Mouse (Mus musculus) left cerebral cortex, adult 11 months (tissue): ENCODE results near the gene Zmat5.
"Not testable (repeated sequence)": the region's sequence is repeated elsewhere in the genome, so short reads cannot be mapped to it uniquely, and the experiment has no call there.

Experiments used
- DNase-seq: peaks from one replicate; pipeline ENCODE4 v3.0.0; 2022; ENCODE audit warnings: low spot score

Zmat5 gene

DNA sequence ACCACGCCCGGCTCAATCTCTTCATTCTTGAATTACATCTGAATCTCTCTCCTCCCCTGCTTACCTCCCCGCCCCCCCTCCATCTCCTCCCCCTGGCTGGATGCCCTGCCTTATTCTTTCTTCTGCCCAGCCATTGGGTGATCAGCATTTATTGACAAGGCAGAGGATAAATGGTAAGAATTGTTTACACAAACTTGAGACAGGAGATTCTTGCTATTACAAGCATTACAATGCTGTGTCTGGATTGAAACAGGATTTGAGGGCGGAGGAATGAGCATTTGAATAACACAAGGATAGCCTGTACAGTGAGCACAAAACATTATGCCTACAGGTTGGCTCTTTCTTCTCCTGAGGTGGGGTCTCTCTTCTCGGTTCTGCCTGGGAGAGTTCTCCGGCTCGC, 14.1 kb upstream of the Zmat5 start:
- no peak for DNase-seq

DNA sequence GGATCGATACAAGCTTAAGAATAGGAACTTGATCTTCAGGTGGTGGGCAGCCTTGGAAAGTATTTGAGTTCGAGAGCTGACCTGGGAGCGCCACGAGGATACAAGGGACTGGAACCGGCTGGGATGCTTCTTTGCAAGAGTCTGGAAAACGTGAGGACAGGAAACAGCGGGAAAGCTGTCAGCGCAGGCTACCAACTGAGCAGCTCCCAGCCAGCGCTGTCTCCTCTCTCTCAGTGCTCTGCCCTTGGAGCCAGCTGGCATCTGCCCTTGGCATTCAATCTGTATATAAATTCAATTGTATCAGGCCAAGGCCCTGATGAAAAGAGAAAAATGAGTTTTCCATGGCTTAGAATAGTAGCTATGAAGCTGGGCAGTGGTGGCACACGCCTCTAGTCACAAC, 13.3 kb upstream of the Zmat5 start:
- no peak for DNase-seq

DNA sequence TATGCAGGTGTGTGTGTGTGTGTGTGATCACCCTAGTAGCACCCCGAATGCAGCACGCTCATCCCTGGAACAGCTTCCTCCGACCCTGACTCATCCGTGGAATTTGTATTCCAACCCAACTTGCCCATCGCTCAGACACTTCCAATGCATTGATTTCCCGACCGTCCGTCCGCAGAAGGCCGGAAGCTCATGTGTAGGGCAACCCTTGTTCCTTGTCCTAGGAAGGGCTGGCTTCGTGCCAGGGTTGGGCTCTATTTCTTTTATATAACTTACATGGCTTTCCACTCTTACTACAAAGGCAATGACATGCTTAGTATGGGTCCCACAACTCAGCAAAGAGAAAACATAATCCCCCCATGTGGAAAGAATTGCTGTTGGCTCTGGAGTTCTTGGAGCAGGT, 12.3 kb upstream of the Zmat5 start:
- DNase-seq = no peak

DNA sequence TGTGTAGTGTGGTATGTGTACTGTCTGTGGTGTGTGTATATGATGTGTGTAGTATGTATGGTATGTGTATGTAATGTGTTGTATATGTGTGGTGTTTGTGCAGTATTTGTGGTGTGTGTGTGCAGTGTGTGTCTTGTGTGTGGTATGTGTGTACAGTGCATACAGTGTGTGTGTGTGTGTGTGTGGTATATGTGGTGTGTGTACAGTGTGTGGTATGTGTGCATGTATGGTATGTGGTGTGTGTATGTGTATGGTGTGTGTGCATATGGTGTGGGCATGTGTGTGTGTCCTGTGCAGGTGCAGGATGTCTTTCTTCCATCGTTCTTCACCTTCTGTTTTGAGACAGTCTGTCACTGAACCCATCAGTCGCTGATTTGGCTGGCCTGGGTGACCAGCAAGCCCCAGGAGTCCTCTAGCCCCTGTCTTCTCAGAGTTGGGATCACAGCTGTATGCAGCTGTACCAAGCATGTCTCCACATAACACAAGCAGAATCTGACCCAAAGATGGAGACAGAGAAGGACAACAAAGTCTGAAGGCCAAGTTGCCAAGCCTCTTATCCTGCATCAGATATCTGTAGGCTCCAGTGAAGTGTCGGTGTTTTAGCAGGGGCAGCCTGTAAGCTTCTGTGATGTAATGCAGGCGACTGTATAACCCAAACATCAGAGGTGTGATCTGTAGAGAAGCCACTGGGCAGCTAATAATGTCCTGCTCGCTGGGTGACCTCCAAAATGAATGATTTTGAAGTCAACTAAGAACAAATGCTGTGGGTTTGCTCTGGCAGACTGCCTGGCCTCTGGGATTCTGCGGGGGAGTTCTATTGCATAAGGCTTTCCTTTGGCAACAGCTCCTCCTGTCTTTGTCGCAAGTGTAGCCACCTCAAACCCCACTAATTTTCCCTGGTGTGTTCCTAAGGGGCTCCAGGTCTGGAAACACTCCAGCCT, 7.2 kb upstream of the Zmat5 start:
- peak; percentile 51 for DNase-seq

DNA sequence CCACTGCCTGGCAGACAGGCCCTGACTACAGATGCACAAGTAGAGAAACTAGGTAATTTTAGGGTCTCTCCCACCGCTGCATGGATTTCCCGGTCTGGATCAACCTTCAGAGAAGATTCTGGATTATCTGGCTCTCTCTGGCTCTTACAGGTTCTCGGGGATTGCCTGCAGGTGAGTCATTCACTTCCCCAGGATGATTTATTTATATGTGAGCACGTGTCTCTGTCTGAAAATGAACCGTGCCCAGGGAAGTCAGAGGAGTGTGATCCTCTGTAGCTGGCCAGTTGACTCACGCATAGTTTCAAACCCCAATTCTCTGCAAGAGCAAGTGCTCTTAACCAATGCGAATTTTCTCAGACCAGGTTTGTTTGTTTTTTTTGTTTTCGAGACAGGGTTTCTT, 3.8 kb upstream of the Zmat5 start:
- DNase-seq = no peak

DNA sequence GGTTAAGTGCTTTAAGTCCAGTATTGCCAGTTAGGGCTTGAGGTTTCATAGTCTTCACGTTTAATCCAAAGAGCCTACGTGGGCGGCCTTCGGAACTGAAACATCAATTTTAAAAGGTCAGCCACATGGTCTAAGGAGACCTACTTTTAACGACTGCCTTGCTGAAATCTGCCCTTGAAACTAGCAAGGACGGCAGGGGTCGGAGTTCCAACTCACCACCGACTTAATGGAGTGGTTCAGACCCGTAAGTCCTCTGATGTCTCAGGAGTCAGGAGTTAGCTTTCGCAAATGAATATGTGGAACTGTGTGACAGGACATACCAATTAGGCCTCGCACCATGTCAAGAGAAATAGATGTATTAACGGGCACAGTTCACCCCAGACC, 798 bp upstream of the Zmat5 start:
- no peak for DNase-seq

DNA sequence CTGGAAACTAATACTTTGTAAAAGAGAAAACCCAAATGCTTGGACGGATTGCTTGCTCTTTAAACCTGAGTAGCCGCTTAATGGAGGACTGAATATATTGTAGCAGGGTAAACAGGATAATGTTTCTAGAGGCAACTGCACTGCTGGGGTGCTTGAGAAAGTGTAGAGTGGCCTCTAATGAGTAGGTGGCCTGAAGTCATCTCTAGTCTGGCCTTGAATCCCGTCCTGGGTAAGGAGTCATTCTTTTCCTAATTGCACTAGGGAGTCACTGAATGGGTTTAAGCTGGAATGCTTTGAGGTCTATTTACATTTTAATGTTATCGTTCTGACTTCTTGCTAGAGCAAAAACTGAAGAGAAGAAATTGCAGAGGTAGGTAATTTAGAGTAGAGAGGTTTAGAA, 700 bp downstream of the Zmat5 start:
- no peak for DNase-seq

DNA sequence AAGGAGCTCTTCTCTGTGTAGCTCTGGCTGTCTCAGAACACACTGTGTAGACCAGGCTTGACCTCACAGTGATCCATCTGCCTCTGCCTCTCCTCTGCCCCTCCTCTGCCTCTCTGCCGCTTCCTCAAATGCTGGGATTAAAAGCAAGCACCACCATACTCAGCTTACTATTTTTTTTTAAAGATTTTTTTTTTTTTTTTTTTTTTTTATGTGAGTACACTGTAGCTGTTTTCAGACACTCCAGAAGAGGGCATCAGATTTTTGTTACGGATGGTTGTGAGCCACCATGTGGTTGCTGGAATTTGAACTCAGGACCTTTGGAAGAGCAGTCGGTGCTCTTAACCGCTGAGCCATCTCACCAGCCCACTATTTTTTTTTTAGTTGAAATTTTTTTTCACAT, 5.7 kb downstream of the Zmat5 start:
- DNase-seq = not testable (repeated sequence)

DNA sequence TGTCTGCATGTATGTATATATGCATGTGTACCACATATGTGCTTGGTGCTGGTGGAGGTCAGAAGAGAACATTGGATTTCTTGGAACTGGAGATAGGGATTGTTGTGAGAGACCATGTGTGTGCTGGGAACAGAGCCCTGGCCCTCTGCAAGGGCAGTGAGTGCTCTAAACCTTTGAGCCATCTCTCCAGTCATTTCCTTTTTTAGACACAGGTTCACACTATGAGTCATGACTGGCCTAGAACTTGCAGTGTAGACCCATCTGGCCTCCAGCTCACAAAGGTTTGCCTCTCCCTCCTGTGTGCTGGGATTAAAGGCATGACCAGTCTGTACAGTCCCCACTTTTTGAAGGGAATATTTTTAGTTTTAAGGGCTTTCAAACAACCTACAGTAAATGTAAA, 8.3 kb downstream of the Zmat5 start:
- DNase-seq = no peak

DNA sequence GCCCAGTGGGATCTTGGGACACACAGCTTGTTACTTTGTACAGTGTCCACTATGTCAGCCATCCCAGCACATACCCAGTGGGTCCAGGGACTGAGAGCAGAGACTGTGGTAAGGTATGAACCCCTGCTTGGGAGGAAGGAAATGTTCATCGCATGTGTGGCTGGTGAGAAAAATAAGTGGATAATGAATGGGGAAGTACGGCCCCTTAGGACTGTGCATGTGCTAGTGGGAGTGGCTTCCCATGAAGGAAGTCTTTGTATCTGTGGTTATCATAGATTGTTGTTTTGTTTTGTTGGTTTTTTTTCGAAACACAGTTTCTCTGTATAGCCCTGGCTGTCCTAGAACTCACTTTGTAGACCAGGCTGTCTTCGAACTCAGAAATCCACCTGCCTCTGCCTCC, 10.2 kb downstream of the Zmat5 start:
- DNase-seq = no peak

DNA sequence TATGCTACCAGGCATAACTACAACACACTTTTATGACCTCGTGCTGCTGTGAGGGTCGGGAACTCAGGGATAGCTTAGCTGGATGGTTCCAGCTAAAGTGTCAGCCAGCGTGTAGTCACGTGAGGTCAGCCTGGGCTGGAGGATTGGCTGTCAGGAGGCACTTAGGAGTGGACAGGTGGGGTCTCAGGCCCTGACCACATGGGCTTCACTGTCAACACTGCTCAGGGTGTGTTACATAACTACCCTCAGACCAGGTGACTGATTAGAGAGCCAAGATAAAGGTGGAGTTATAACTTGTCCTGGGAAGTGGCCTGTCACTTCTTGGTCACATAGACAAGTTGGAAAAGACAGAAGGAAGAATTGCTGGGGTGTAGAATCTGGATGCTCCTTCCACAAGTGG, 11.1 kb downstream of the Zmat5 start:
- no peak for DNase-seq

DNA sequence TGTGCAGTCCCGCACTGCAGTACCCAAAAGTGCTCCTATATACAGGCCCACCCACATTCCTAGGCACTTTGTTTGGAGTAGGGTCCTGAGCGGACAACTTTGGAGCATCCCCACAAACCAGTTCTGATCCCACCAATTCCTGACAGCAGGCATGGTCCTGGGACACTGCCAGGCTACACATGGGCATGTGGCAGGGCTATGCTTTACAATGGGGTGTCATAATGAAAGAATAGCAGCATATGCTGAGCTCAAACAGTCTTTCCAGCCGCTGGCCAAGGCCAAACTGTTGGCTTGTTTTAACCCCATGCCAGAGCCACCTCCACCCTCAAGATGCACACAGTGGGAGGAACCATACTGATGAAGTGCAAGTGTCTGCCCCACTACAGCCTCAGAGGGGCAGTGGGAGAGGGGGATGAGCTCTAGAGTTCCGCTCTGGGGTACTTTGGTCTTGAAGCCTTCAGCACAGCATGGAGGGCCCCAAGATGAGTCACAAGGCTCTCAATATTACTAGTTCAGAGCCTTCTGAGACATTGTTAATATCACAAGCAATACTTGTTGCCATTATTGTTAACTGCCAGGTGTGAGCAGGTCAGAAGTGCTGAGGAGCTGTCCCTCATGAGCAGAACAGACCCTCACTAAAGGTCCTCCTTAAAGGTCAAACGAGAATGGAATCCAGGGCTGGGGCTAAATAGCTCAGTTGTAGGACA, 12.2 kb downstream of the Zmat5 start:
- DNase-seq = no peak

DNA sequence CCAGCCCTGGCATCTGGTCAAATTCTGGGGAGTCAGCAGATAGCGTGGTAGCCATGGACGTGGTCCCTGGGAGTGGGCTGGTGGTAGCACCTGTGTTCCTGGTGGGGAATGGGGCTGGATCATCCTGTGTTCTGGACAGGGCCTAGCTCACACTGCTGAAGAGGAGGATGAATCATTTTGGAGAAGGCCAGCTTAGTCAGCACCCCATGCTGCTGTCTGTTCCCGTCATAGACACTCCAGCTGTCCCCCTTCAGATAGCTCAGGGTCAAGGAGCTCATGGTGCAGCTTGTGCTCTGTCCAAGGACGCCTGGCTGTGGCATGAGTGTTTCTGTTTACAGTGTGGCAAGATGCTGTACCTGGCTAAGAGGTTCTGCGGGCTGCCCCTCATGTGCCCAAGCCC, 14.1 kb downstream of the Zmat5 start:
- no peak for DNase-seq

DNA sequence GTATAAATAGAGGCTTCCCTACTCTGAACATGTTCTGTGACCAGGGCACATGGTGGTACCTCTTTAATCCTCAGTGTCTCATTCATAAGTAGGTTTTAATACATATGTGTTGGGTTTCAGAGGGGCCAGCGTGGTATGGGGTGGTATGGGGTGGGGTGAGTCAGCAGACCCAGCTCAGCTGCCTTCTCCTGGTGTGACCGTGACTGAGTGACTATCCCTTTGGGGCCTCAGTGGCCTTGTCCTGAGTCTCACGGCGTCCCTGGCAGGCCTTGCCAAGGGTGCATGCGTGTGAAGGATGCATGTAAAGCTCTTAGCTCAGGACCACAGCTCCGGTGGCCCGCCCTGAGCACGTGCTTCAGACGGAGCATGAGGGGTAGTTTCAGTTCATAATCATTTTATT, 15.5 kb downstream of the Zmat5 start:
- DNase-seq = no peak

DNA sequence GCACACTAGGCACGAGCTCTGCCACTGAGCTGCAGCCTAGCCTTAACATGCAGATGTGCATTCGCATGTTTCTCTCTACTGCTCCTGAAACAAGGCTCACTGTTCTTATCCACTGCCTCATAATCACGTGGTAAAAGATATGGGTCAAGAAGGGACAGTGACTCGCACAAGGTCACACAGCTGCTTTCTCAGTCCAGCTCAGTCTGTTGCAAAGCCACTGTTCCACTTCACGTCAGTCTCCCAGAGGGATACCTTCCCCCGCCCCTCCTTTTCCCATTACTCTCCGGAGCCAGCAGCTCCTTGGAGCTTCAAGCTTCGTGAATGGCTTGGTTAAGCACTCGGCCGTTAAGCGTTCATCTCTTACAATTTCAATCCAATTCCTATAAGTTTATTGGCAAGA, 15.9 kb downstream of the Zmat5 start:
- DNase-seq = no peak

DNA sequence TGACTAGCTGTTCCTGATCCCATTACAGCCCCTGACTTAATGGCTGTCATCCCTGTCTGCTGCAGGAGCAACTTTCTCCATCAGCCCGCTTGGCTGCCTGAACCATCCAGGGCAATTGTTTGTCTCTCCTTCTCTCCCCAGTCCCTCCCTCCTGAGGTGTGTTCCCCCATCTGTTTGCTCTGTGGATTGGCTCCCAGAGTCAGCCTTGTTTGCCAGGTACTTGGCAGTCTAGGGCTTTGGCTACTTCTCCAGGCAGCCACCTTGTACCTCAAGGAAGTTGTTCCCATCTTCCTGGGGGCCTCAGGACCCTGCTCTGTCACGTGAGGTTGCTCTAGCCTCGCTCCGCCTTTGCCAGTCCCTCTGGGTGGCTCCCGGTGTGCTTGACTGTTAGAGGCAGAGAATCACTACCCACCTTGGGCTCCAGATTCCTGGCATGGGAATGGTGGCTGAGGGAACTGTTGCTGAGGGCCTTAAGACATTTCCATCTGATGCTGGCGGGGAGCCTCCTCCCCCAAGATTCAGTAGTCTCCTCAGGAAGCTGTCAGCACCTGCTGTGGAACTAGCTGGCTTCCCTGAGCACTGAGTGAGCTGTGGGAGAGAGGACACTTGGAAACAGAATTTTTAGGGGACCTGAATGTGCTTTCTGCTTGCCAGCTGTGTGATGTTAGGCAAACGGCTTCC, 16.6 kb downstream of the Zmat5 start:
- no peak for DNase-seq

DNA sequence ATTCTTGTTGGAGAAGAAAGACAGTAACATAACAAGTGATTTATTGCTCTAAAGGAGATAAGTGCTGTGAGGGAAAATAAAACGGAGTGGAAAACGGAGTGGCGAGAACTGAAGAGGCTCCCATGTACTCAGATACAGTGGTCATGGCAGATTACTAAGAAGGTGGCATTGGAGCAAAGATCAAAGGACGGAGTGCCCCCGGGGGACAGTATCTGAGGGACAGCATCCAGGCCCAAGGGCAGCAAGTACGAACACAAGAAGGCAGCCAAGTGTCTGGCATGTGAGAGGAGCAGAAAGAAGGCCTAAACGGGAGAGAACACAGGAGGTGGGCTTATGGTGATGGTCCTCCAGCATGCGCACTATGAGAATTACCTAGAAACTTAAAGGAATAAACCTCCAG, 17.2 kb downstream of the Zmat5 start:
- no peak for DNase-seq

DNA sequence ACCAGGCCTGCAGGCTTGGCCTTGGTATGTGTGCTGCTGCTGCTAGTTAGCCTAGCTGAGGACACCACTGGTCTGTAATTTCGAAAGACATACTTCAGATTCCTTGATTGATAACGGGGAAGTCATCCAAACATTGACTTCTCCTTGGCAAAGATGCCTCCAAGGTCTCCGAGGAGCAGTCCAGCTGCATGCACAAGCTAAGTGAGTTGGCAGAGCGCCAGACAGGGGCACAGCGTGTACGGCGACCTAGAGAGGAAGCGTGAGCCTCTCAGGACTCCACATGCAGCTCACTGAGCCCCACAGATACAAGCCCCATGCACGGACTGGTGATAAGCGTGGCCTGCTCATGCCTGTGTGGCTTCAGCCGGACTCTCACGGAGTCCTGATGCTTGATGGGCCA, 25.1 kb downstream of the Zmat5 start:
- no peak for DNase-seq

DNA sequence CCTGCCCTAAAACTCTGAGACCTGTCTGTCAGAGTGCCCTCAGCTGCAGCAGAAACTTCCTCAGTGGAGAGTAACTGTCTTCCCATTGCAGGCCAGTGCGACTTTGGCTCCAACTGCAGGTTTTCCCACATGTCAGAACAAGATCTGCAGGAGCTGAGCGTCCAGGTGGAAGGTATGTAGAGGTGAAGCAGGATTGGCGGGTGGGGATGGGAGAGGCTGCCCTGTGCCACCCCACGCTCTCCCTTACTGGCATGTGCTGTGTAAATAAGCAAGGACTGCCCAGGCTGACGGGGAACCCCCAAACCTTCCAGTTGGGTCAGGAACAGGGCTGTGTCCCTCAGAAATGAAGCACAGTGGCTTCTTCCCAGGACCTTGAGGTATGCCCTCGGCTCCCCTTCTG, 25.6 kb downstream of the Zmat5 start:
- DNase-seq = no peak

DNA sequence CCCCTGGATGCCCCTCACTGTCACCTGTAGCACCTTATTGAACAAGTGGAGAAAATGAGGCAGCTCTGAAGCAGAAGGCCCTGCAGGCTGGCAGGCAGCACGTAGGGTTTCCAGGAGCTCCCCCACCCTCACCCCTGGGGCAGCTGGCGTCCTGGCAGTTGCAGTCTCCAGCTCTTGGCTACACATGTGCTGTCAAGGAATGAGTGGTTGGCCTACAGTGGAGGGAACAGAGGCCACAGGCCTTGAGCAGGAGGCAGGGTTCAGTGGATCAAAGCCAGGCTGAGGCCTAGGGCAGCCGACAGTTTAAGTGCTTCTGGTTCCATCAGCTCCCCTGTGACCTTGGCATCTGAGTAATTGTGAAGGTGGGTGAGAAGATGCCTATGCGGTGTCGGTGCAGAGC, 26.4 kb downstream of the Zmat5 start:
- no peak for DNase-seq

DNA sequence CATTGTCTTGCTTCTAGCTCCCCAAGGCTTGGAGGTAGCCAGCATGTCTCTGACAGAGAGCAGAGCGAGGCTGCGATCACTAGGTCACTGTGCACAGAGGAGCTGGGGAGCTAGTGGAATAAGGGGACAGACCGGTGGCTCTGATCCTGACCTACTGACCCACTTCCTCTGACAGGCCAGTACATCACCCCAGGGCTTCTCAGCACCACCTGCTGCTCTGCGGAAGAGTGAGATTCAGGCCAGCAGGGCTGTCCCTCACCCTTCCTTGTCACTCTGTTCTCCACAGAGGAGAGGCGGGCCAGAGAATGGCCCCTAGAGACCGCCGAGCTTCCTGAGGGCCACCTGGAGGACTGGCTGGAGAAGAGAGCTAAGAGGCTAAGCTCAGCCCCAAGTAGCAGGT, 27.3 kb downstream of the Zmat5 start:
- no peak for DNase-seq

DNA sequence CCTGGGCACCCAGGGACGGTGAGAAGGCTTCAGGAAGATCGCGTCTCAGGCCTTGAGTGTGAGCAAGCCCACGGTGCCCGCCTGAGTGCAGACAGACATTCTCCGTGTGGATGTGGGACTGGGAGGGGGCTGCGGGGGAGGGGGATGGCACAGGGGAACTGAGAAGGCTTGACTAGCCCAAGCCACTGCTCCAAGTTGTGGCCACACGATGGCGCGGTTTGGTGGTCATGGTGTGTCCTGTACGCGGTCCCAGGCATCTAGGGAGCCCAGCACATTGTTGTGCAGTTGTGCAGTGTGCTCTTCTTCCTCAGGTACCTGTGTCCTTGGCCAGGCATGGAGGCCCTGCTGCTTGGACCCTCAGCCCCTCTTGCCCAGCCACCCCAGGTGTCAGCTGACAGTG, 29.7 kb downstream of the Zmat5 start:
- no peak for DNase-seq

DNA sequence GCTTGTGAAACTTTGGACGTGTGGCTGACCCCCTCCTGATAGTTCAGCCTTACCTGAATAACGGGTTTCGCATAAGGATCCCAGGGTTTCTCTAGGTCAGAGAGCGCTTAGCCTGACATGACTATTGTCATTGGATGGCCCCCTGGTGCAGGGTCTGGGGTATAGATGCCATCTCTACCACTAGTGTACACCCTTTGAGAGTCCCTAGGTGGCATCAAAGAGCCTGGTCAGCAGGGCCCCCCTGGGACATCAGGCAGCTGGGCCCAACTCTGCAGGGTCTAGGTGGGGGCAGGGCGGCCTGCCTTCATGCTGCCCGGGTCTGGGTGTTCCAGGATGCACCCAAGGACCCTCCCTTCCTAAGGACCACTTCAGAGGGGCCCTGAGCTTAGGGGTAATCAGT, 31.9 kb downstream of the Zmat5 start:
- no peak for DNase-seq
